In the genomic region with DNA sequence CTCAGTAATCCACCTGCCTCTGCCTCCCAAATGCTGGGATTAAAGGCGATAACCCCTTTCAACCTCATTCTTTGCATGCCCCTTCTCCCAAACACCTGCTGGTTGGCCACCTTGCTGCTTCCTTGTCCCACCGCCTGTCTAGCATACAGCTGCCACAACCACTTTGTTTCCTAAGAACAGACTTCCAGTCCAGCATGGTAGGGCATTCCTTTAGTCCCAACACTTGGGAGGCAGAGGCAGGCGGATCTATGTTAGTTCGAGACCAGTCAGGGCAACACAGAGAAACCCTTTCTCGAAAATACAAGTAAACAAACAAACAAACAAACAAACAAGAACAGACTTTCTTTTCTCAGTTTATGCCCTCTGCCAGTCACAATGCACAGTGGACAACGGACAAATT, we compare ENCODE assay signal across 8 mouse cellular contexts. TPM values are rescaled to one million over a fixed set of nuclear protein-coding genes. Genes with fewer than 3 reads are reported as not detected.
DNase-seq lines count a peak whose midpoint lies in the region; ATAC-seq and TF ChIP-seq lines count a peak whose summit lies in the region.

No protein-coding gene starts in this region.

- no peak overlapping the region for H3K27ac ChIP-seq in lung, embryonic 14.5 days (ENCODE audit: low read depth)
- H3K27ac ChIP-seq in embryonic facial prominence, embryonic 15.5 days (replicated peaks), result no peak overlapping the region
- H3K27ac ChIP-seq in intestine, embryonic 15.5 days, result no peak overlapping the region
- no peak overlapping the region for H3K27ac ChIP-seq in neural tube, embryonic 14.5 days (ENCODE audit: low read depth, low read length)

- H3K9ac ChIP-seq in lung, embryonic 14.5 days, result peak overlapping the region; percentile 40
- no peak overlapping the region for H3K9ac ChIP-seq in embryonic facial prominence, embryonic 15.5 days
- H3K9ac ChIP-seq in intestine, embryonic 15.5 days, result peak overlapping the region; percentile 100
- H3K9ac ChIP-seq in neural tube, embryonic 14.5 days (replicated peaks; ENCODE audit: low read depth, low read length), result 0 out of 2 replicates have a peak overlapping the region, but pooled peaks have one; percentile 37

- WGBS in lung, embryonic 14.5 days, result 29% methylated on average over 6 of the region's 6 CpGs
- WGBS in embryonic facial prominence, embryonic 15.5 days, result 42% methylated on average over 6 of the region's 6 CpGs
- 37% methylated on average over 6 of the region's 6 CpGs for WGBS in intestine, embryonic 15.5 days
- 44% methylated on average over 6 of the region's 6 CpGs for WGBS in neural tube, embryonic 14.5 days

- H3K4me2 ChIP-seq in lung, embryonic 14.5 days, result peak overlapping the region; percentile 99
- H3K4me2 ChIP-seq in embryonic facial prominence, embryonic 15.5 days (replicated peaks), result peak overlapping the region; percentile 88
- H3K4me2 ChIP-seq in intestine, embryonic 15.5 days (replicated peaks), result peak overlapping the region; percentile 84
- peak overlapping the region; percentile 98 for H3K4me2 ChIP-seq in neural tube, embryonic 14.5 days (ENCODE audit: low read depth, low read length)

- H3K9me3 ChIP-seq in lung, embryonic 14.5 days (ENCODE audit: low read depth, low read length), result no peaks in the 10 kb centered on the region
- H3K9me3 ChIP-seq in embryonic facial prominence, embryonic 15.5 days (replicated peaks), result no peaks in the 10 kb centered on the region
- H3K9me3 ChIP-seq in intestine, embryonic 15.5 days, result no peaks in the 10 kb centered on the region
- no peaks in the 10 kb centered on the region for H3K9me3 ChIP-seq in neural tube, embryonic 14.5 days (ENCODE audit: control insufficient read depth, low read length)

- TF ChIP-seq CTCF in lung, embryonic 14.5 days (IDR thresholded peaks at IDR 0.05; ENCODE audit: low read depth), result no peak

- ATAC-seq in lung, embryonic 14.5 days (ENCODE audit: insufficient read depth), result peak; percentile 16; the same call in 1 of the 2 replicates
- ATAC-seq in embryonic facial prominence, embryonic 15.5 days (ENCODE audit: insufficient number of reproducible peaks, low FRiP score, low TSS enrichment, low read depth), result no peak
- ATAC-seq in intestine, embryonic 15.5 days, result peak; percentile 7; the same call in 1 of the 2 replicates
- ATAC-seq in neural tube, embryonic 14.5 days (ENCODE audit: low read depth), result peak; percentile 5; the same call in 1 of the 2 replicates

- no peaks in the 10 kb centered on the region for H3K36me3 ChIP-seq in lung, embryonic 14.5 days (ENCODE audit: insufficient read depth)
- H3K36me3 ChIP-seq in embryonic facial prominence, embryonic 15.5 days, result no peaks in the 10 kb centered on the region
- no peaks in the 10 kb centered on the region for H3K36me3 ChIP-seq in intestine, embryonic 15.5 days
- no peaks in the 10 kb centered on the region for H3K36me3 ChIP-seq in neural tube, embryonic 14.5 days (ENCODE audit: control insufficient read depth, insufficient read depth, low read length)

- peak overlapping the region; percentile 94 for H3K4me3 ChIP-seq in lung, embryonic 14.5 days (ENCODE audit: low read depth, low read length)
- peak overlapping the region; percentile 89 for H3K4me3 ChIP-seq in embryonic facial prominence, embryonic 15.5 days (replicated peaks)
- peak overlapping the region; percentile 88 for H3K4me3 ChIP-seq in intestine, embryonic 15.5 days (replicated peaks)
- peak overlapping the region; percentile 82 for H3K4me3 ChIP-seq in neural tube, embryonic 14.5 days (ENCODE audit: low read depth, low read length)

- DNase-seq in lung, embryonic 14.5 days, result no peak
- DNase-seq in lung, postnatal 10 days, result no peak
- DNase-seq in urinary bladder, postnatal 25 days (ENCODE audit: low spot score), result no peak
- no peak for DNase-seq in adrenal gland, postnatal 4 days (ENCODE audit: low spot score in 2 of 2)
- no peak for DNase-seq in urinary bladder, postnatal 14 days (ENCODE audit: low spot score)

- H3K4me1 ChIP-seq in lung, embryonic 14.5 days (ENCODE audit: insufficient read depth), result no peaks in the 10 kb centered on the region
- peaks cover 27% of the 10 kb centered on the region for H3K4me1 ChIP-seq in embryonic facial prominence, embryonic 15.5 days
- peaks cover 20% of the 10 kb centered on the region for H3K4me1 ChIP-seq in intestine, embryonic 15.5 days (replicated peaks)
- peaks cover 31% of the 10 kb centered on the region for H3K4me1 ChIP-seq in neural tube, embryonic 14.5 days (ENCODE audit: control insufficient read depth, insufficient read depth, low read length)

- no peaks in the 10 kb centered on the region for H3K27me3 ChIP-seq in lung, embryonic 14.5 days (ENCODE audit: insufficient read depth, low read length)
- H3K27me3 ChIP-seq in embryonic facial prominence, embryonic 15.5 days, result peaks cover 13% of the 10 kb centered on the region; the same call in 1 of the 2 replicates
- H3K27me3 ChIP-seq in intestine, embryonic 15.5 days (replicated peaks), result no peaks in the 10 kb centered on the region; the same call in 1 of the 2 replicates
- peaks cover 3% of the 10 kb centered on the region; the same call in 1 of the 2 replicates for H3K27me3 ChIP-seq in neural tube, embryonic 14.5 days (ENCODE audit: control insufficient read depth, insufficient read depth, low read length)

RNA-seq across cellular contexts. Expression of gene Pcgf3, which starts 0.6 kb away (rescaled TPM):
- 19.5 and 26.5 TPM in 2 replicates for polyA plus RNA-seq in lung, embryonic 14.5 days (2014; fragmentation: Nextera tagmentation; extraction: Ambion mirVana)
- 19.5 and 20.9 TPM in 2 replicates for polyA plus RNA-seq in embryonic facial prominence, embryonic 15.5 days (2015; fragmentation: Nextera tagmentation; extraction: Ambion mirVana)
- 18.0 and 19.5 TPM in 2 replicates for polyA plus RNA-seq in intestine, embryonic 15.5 days (2015; fragmentation: Nextera tagmentation; extraction: Ambion mirVana)
- 33.9 and 37.8 TPM in 2 replicates for polyA plus RNA-seq in neural tube, embryonic 14.5 days (2014; fragmentation: Nextera tagmentation; extraction: Ambion mirVana)
- 10 to 100 TPM; 57.1 to 57.6 TPM for total RNA-seq in adrenal gland, postnatal 4 days (2021)

RNA-seq across cellular contexts. Expression of gene Mfsd7a, which starts 11.8 kb away (rescaled TPM):
- polyA plus RNA-seq in lung, embryonic 14.5 days (2014; fragmentation: Nextera tagmentation; extraction: Ambion mirVana), result 0.16 TPM in 1 of 2 replicates, not detected in the other
- polyA plus RNA-seq in embryonic facial prominence, embryonic 15.5 days (2015; fragmentation: Nextera tagmentation; extraction: Ambion mirVana), result 0.65 and 1.1 TPM in 2 replicates
- 0.16 and 0.38 TPM in 2 replicates for polyA plus RNA-seq in intestine, embryonic 15.5 days (2015; fragmentation: Nextera tagmentation; extraction: Ambion mirVana)
- polyA plus RNA-seq in neural tube, embryonic 14.5 days (2014; fragmentation: Nextera tagmentation; extraction: Ambion mirVana), result 0.14 TPM in 1 of 2 replicates, not detected in the other
- 1 to 10 TPM; 2.3 to 2.4 TPM for total RNA-seq in adrenal gland, postnatal 4 days (2021)

RNA-seq across cellular contexts. Expression of gene Atp5k, which starts 26.2 kb away (rescaled TPM):
- 400 and 416 TPM in 2 replicates for polyA plus RNA-seq in lung, embryonic 14.5 days (2014; fragmentation: Nextera tagmentation; extraction: Ambion mirVana)
- polyA plus RNA-seq in embryonic facial prominence, embryonic 15.5 days (2015; fragmentation: Nextera tagmentation; extraction: Ambion mirVana), result 360 and 374 TPM in 2 replicates
- polyA plus RNA-seq in intestine, embryonic 15.5 days (2015; fragmentation: Nextera tagmentation; extraction: Ambion mirVana), result 485 and 543 TPM in 2 replicates
- 390 and 448 TPM in 2 replicates for polyA plus RNA-seq in neural tube, embryonic 14.5 days (2014; fragmentation: Nextera tagmentation; extraction: Ambion mirVana)
- total RNA-seq in adrenal gland, postnatal 4 days (2021), result 100 to 1,000 TPM; 291 to 308 TPM
